Mouse (Mus musculus): ENCODE measurements around the gene Rack1. TPM values are rescaled to one million over a fixed set of nuclear protein-coding genes. Genes with fewer than 3 reads are reported as not detected.
"Not testable (repeated sequence)": the region's sequence is repeated elsewhere in the genome, so short reads cannot be mapped to it uniquely, and the experiment has no call there.

The Rack1 gene
- total RNA-seq, 2 experiments from 2014 or later = 1,013 to 1,714 TPM

GRCm38 (mm10) chr11:48817794-48818193, 17.7 kb downstream of the Rack1 start:
- no peak for ATAC-seq (ENCODE audit: poor library complexity, severe bottlenecking)

- ATAC-seq (ENCODE audit: poor library complexity, severe bottlenecking) = peak; percentile 16
Measured at GRCm38 (mm10) chr11:48818346-48818745, 18.2 kb downstream of the Rack1 start.

GRCm38 (mm10) chr11:48819614-48820307, 19.6 kb downstream of the Rack1 start:
- no peak for ATAC-seq (ENCODE audit: poor library complexity, severe bottlenecking)

GRCm38 (mm10) chr11:48820308-48820674, 20.2 kb downstream of the Rack1 start:
- ATAC-seq (ENCODE audit: poor library complexity, severe bottlenecking) = no peak

- not testable (repeated sequence) for ATAC-seq (ENCODE audit: poor library complexity, severe bottlenecking)
Measured at GRCm38 (mm10) chr11:48821299-48821698, 21.2 kb downstream of the Rack1 start.

- ATAC-seq (ENCODE audit: poor library complexity, severe bottlenecking) = no peak
Measured at GRCm38 (mm10) chr11:48822768-48823512, 22.8 kb downstream of the Rack1 start.

GRCm38 (mm10) chr11:48823536-48823972, 23.4 kb downstream of the Rack1 start:
- peak; percentile 66 for ATAC-seq (ENCODE audit: poor library complexity, severe bottlenecking)

- ATAC-seq (ENCODE audit: poor library complexity, severe bottlenecking) = no peak
Measured at GRCm38 (mm10) chr11:48824311-48824830, 24.2 kb downstream of the Rack1 start.

- ATAC-seq (ENCODE audit: poor library complexity, severe bottlenecking) = peak; percentile 54
Measured at GRCm38 (mm10) chr11:48825979-48826751, 26.0 kb downstream of the Rack1 start, which contains the start of the genes Trim7 and Gm12184. Trim7 (plus strand) TSS chr11:48826140. Gm12184 (minus strand) TSS chr11:48826655.

- no peak for ATAC-seq (ENCODE audit: poor library complexity, severe bottlenecking)
Measured at GRCm38 (mm10) chr11:48826752-48827096, 26.6 kb downstream of the Rack1 start.

- no peak for ATAC-seq (ENCODE audit: poor library complexity, severe bottlenecking)
Measured at GRCm38 (mm10) chr11:48827926-48828325, 27.8 kb downstream of the Rack1 start.

- ATAC-seq (ENCODE audit: poor library complexity, severe bottlenecking) = no peak
Measured at GRCm38 (mm10) chr11:48830279-48830678, 30.1 kb downstream of the Rack1 start.

GRCm38 (mm10) chr11:48831273-48831672, 31.1 kb downstream of the Rack1 start:
- no peak for ATAC-seq (ENCODE audit: poor library complexity, severe bottlenecking)

- ATAC-seq (ENCODE audit: poor library complexity, severe bottlenecking) = no peak; the same call in 1 of the 2 replicates
Measured at GRCm38 (mm10) chr11:48833078-48833730, 33.1 kb downstream of the Rack1 start.

- ATAC-seq (ENCODE audit: poor library complexity, severe bottlenecking) = peak; percentile 60
Measured at GRCm38 (mm10) chr11:48833731-48834639, 33.9 kb downstream of the Rack1 start.

- ATAC-seq (ENCODE audit: poor library complexity, severe bottlenecking) = no peak
Measured at GRCm38 (mm10) chr11:48835923-48836322, 35.8 kb downstream of the Rack1 start.

- peak; percentile 0; the same call in 1 of the 2 replicates for ATAC-seq (ENCODE audit: poor library complexity, severe bottlenecking)
Measured at GRCm38 (mm10) chr11:48836990-48837309, 36.8 kb downstream of the Rack1 start.

- peak; percentile 31 for ATAC-seq (ENCODE audit: poor library complexity, severe bottlenecking)
Measured at GRCm38 (mm10) chr11:48837310-48838180, 37.4 kb downstream of the Rack1 start.
